In the genomic region with DNA sequence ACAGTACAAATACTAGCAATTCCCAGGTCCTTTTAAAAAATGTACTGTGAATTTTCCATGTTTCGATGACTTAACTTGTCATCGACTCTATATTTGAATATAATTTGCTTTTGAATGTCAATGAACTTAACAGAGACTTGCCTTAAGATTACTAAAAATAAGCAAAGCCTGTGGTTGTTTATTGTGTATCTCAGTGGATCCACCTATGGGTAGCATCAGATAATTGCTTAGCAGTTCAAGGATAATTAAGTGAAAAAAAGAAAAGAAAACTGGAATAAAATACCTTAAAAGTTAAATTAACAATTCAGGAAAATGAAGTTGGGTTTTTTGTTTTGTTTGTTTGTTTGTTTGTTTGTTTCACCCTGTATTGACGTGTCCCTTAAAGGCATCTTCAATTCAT, we compare ENCODE assay signal across 9 mouse cellular contexts. TPM values are rescaled to one million over a fixed set of nuclear protein-coding genes. Genes with fewer than 3 reads are reported as not detected.
DNase-seq lines count a peak whose midpoint lies in the region; ATAC-seq and TF ChIP-seq lines count a peak whose summit lies in the region.
"Had no signal": no experiment of that assay in that cellular context is flagged by ENCODE, and none has a peak within 500 bp of the region (broad histone marks: within the 10 kb centered on the region; RNA-seq: fewer than 3 reads in every experiment).

No protein-coding gene starts in this region.

- H3K27me3 ChIP-seq in kidney, postnatal 0 days (ENCODE audit: insufficient read depth, low read length), result no peaks in the 10 kb centered on the region
- no peaks in the 10 kb centered on the region for H3K27me3 ChIP-seq in kidney, adult 2 months (replicated peaks; ENCODE audit: control insufficient read depth, insufficient read depth, low read length)
- no peaks in the 10 kb centered on the region for H3K27me3 ChIP-seq in hindbrain, embryonic 13.5 days
- no peaks in the 10 kb centered on the region for H3K27me3 ChIP-seq in neural tube, embryonic 14.5 days (ENCODE audit: control insufficient read depth, insufficient read depth, low read length)

- TF ChIP-seq POLR2A in kidney, adult 2 months (IDR thresholded peaks at IDR 0.05; ENCODE audit: low read depth, low read length), result no peak

- no peaks in the 10 kb centered on the region for H3K36me3 ChIP-seq in kidney, postnatal 0 days (ENCODE audit: insufficient read depth, low read length)
- H3K36me3 ChIP-seq in kidney, adult 2 months (ENCODE audit: control insufficient read depth, insufficient read depth, low read length), result peaks cover 4% of the 10 kb centered on the region
- H3K36me3 ChIP-seq in hindbrain, embryonic 13.5 days, result peaks cover 4% of the 10 kb centered on the region; the same call in 1 of the 2 replicates
- H3K36me3 ChIP-seq in neural tube, embryonic 14.5 days (ENCODE audit: control insufficient read depth, insufficient read depth, low read length), result 0 out of 2 replicates have a peak, but pooled peaks cover 7% of the 10 kb centered on the region

- DNase-seq in embryo, embryonic 10.5 days (ENCODE audit: low spot score), result peak; percentile 18
- DNase-seq in embryo, embryonic 9.5 days (ENCODE audit: extremely low spot score), result no peak
- DNase-seq in kidney, postnatal 0 days (ENCODE audit: low spot score), result peak; percentile 73
- no peak for DNase-seq in kidney, adult 2 months
- DNase-seq in gastrocnemius, postnatal 10 days, result no peak
- DNase-seq in right cerebral cortex, postnatal 25 days, result no peak
- DNase-seq: adrenal gland, postnatal 10 days had no signal

- no peak overlapping the region for H3K9ac ChIP-seq in kidney, postnatal 0 days (ENCODE audit: low read depth, low read length)
- no peak overlapping the region for H3K9ac ChIP-seq in hindbrain, embryonic 13.5 days
- H3K9ac ChIP-seq in neural tube, embryonic 14.5 days (replicated peaks; ENCODE audit: low read depth, low read length), result no peak overlapping the region

- no peaks in the 10 kb centered on the region for H3K4me1 ChIP-seq in kidney, postnatal 0 days (replicated peaks; ENCODE audit: insufficient read depth, low read length)
- H3K4me1 ChIP-seq in kidney, adult 2 months (ENCODE audit: control insufficient read depth, insufficient read depth, low read length), result peaks cover 2% of the 10 kb centered on the region; the same call in 1 of the 2 replicates
- peaks cover 31% of the 10 kb centered on the region for H3K4me1 ChIP-seq in hindbrain, embryonic 13.5 days (replicated peaks)
- H3K4me1 ChIP-seq in neural tube, embryonic 14.5 days (ENCODE audit: control insufficient read depth, insufficient read depth, low read length), result peaks cover 16% of the 10 kb centered on the region

- 78% methylated on average over 3 of the region's 3 CpGs for WGBS in kidney, postnatal 0 days
- WGBS in kidney, adult 2 months, result 38% methylated on average over 3 of the region's 3 CpGs
- 76% methylated on average over 3 of the region's 3 CpGs for WGBS in hindbrain, embryonic 13.5 days
- 67% methylated on average over 3 of the region's 3 CpGs for WGBS in neural tube, embryonic 14.5 days

- TF ChIP-seq CTCF in kidney, postnatal 0 days (IDR thresholded peaks at IDR 0.05; ENCODE audit: low read depth), result peak; percentile 58
- TF ChIP-seq CTCF in kidney, adult 2 months (conservative IDR thresholded peaks at IDR 0.05; ENCODE audit: insufficient read depth, insufficient read length, low read depth, low read length), result no peak

- no peaks in the 10 kb centered on the region for H3K9me3 ChIP-seq in kidney, postnatal 0 days (replicated peaks; ENCODE audit: low read length)
- no peaks in the 10 kb centered on the region for H3K9me3 ChIP-seq in hindbrain, embryonic 13.5 days
- H3K9me3 ChIP-seq in neural tube, embryonic 14.5 days (ENCODE audit: control insufficient read depth, low read length), result no peaks in the 10 kb centered on the region

- no peak for ATAC-seq in kidney, postnatal 0 days (replicated peaks; ENCODE audit: low FRiP score, low read depth)
- no peak for ATAC-seq in hindbrain, embryonic 13.5 days (ENCODE audit: low FRiP score)
- no peak for ATAC-seq in neural tube, embryonic 14.5 days (ENCODE audit: low read depth)

- H3K27ac ChIP-seq in kidney, postnatal 0 days, result no peak overlapping the region
- no peak overlapping the region for H3K27ac ChIP-seq in kidney, adult 2 months (ENCODE audit: insufficient read depth, low read depth, low read length)
- H3K27ac ChIP-seq in hindbrain, embryonic 13.5 days, result no peak overlapping the region
- no peak overlapping the region for H3K27ac ChIP-seq in neural tube, embryonic 14.5 days (ENCODE audit: low read depth, low read length)

- no peak overlapping the region for H3K4me3 ChIP-seq in kidney, postnatal 0 days (replicated peaks; ENCODE audit: low read depth, low read length)
- H3K4me3 ChIP-seq in kidney, adult 2 months (ENCODE audit: insufficient read depth, low read depth, low read length), result no peak overlapping the region
- H3K4me3 ChIP-seq in hindbrain, embryonic 13.5 days, result peak overlapping the region; percentile 98
- H3K4me3 ChIP-seq in neural tube, embryonic 14.5 days (ENCODE audit: low read depth, low read length), result peak overlapping the region; percentile 98

- 0 out of 2 replicates have a peak overlapping the region, but pooled peaks have one; percentile 98 for H3K4me2 ChIP-seq in kidney, postnatal 0 days (ENCODE audit: low read length)
- H3K4me2 ChIP-seq in hindbrain, embryonic 13.5 days, result peak overlapping the region; percentile 70
- H3K4me2 ChIP-seq in neural tube, embryonic 14.5 days (ENCODE audit: low read depth, low read length), result peak overlapping the region; percentile 68

RNA-seq across cellular contexts. Expression of gene Cpeb2, which starts 3.5 kb away (rescaled TPM):
- 2.7 and 3.3 TPM in 2 replicates for polyA plus RNA-seq in kidney, postnatal 0 days (2015; fragmentation: Nextera tagmentation; extraction: Ambion mirVana)
- 5.8 and 5.9 TPM in 2 replicates for polyA plus RNA-seq in kidney, adult 2 months (2012; rRNA removed)
- 13.9 and 14.2 TPM in 2 replicates for polyA plus RNA-seq in hindbrain, embryonic 13.5 days (2015; fragmentation: Nextera tagmentation; extraction: Ambion mirVana)
- 25.9 and 28.4 TPM in 2 replicates for polyA plus RNA-seq in neural tube, embryonic 14.5 days (2014; fragmentation: Nextera tagmentation; extraction: Ambion mirVana)
- 1 to 10 TPM; 5.8 to 6.0 TPM for total RNA-seq in gastrocnemius, postnatal 10 days (2021)

Comparison
In these comparisons a context has a peak if more than half of its experiments do, and no peak if none do; other contexts are left out.
1. DNase-seq: peak in embryo, embryonic 10.5 days (single experiment) and kidney, postnatal 0 days (single experiment); none in embryo, embryonic 9.5 days (single experiment), kidney, adult 2 months (single experiment), gastrocnemius, postnatal 10 days (single experiment) and right cerebral cortex, postnatal 25 days (single experiment).
2. H3K4me3 ChIP-seq: peak in hindbrain, embryonic 13.5 days (single experiment) and neural tube, embryonic 14.5 days (single experiment); none in kidney, postnatal 0 days (single experiment) and kidney, adult 2 months (single experiment).
3. Peak in every context shown above with its lines, with median percentiles within 50 percentile points of each other: H3K4me2 ChIP-seq.